Mouse (Mus musculus) right cerebral cortex, adult 18-20 months (tissue): Measurements from ENCODE around the gene Rtp3.

Experiments
- DNase-seq: peaks from one replicate; pipeline ENCODE4 v3.0.0; 2022; ENCODE audit warnings: mixed read lengths

Rtp3 gene

DNA sequence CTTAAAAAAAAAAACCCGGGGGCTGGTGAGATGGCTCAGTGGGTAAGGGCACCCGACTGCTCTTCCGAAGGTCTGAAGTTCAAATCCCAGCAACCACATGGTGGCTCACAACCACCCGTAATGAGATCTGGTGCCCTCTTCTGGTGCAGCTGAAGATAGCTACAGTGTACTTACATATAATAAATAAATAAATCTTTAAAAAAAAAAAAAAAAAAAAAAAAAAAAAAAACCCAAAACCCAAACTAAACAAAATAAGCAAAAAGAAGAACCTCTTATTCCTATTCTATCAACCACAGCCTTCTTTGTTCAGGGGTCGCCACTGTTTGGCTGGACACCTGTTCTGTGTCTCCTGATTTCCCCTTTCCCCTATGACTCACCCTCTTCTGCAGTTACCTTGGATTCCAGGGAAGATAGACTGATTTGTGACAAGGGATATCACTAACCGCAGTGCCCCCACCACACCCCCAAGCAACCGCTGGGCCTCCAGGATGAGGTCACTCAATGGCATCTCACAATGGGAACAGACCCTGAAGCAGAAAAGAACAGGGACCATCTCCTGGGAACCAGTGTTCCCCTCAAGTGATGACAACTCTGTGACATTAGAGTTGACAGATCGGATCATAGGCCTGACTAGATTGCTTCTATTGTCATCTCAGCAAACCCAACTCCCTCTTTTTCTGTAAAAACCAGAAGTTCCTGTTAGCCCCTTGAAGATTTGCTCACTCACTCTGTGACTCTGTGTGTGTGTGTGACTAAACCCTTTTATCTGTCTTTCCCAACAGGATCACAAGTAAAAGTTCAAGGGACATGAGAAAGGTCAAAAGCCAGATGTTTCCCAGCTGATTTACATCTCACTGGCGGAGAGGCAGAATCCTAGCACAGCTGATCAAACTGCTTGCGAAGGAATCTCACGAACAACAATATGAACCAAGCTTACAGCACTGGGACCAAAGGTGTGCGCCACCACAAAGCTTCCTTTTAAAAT is 52.6 kb downstream of the Rtp3 start:
- DNase-seq: no peak

DNA sequence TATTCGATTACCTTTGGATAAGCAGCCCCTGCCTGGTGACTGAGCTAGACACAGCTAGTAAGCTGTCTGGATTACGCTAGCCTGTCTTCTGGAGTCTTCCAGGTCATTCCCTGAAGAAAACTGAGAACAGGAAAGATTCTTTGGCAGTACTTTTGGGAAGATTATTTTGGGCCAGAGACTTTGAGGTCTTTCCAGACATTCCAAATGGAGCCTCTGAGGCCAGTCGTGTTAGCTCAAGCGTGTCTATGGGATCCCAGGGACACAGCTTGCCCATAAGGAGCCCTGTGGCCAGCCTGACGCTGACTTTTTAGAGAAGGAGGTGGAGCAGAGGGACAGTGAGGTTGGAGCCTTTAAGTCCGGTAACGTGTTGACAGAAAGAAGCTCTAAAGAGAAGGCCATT is 54.4 kb downstream of the Rtp3 start:
- no peak for DNase-seq
